In the genomic region with DNA sequence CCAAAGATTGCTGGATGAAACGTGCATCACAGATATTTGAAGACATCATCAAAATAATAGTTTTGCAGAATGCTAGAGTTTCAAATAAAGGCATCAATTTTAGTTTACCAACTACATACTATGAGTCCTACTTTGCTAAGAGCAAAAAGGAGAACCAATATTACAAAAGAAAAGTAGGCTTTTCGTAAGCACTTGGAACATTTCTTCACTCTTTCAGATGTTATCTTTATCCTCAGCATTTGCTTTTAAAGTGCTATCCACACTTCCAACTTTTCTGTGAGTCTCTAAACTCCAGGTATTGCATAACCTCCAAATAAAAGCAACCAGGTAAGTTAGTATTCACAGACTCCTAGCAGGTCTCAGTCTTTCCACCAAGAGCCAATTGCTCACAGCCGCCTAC, we compare ENCODE assay signal across 26 mouse cellular contexts. TPM values are rescaled to one million over a fixed set of nuclear protein-coding genes. Genes with fewer than 3 reads are reported as not detected.
DNase-seq lines count a peak whose midpoint lies in the region; ATAC-seq and TF ChIP-seq lines count a peak whose summit lies in the region.
"Had no signal": no experiment of that assay in that cellular context is flagged by ENCODE, and none has a peak within 500 bp of the region (broad histone marks: within the 10 kb centered on the region; RNA-seq: fewer than 3 reads in every experiment).

No protein-coding gene starts in this region.

- H3K79me2 ChIP-seq in liver, adult 2 months (ENCODE audit: control insufficient read depth, insufficient read depth, low read length), result no peaks in the 10 kb centered on the region

- ATAC-seq in liver, embryonic 12.5 days, result no peak
- peak; percentile 38; the same call in 1 of the 2 replicates for ATAC-seq in granulocyte monocyte progenitor cell, adult 5-6 weeks (replicated peaks; ENCODE audit: poor library complexity, severe bottlenecking)
- peak; percentile 41 for ATAC-seq in megakaryocyte progenitor cell, adult 5-6 weeks (replicated peaks; ENCODE audit: poor library complexity)
- ATAC-seq: activated CD4-positive, CD25-positive, alpha-beta regulatory T cell, adult 4 months; forebrain, embryonic 14.5 days; forebrain, embryonic 16.5 days; Patski had no signal

- intact Hi-C loops in gastrocnemius, postnatal 36 days (cut with DNase I), result no loop called here

- no peaks in the 10 kb centered on the region for H3K36me3 ChIP-seq in liver, adult 2 months (ENCODE audit: control insufficient read depth, insufficient read depth, low read length)
- no peaks in the 10 kb centered on the region for H3K36me3 ChIP-seq in liver, embryonic 12.5 days
- H3K36me3 ChIP-seq: embryonic facial prominence, embryonic 10.5 days; embryonic facial prominence, embryonic 12.5 days; forebrain, embryonic 10.5 days; forebrain, embryonic 12.5 days had no signal

- no peak overlapping the region for H3K4me2 ChIP-seq in liver, embryonic 12.5 days
- H3K4me2 ChIP-seq: embryonic facial prominence, embryonic 12.5 days; forebrain, embryonic 12.5 days had no signal

- no peaks in the 10 kb centered on the region for H3K9me3 ChIP-seq in liver, embryonic 12.5 days (replicated peaks)
- H3K9me3 ChIP-seq: embryonic facial prominence, embryonic 10.5 days; embryonic facial prominence, embryonic 12.5 days; forebrain, embryonic 10.5 days; forebrain, embryonic 12.5 days had no signal

- peaks cover 9% of the 10 kb centered on the region for H3K4me1 ChIP-seq in liver, adult 2 months (ENCODE audit: control insufficient read depth, insufficient read depth, low read length)
- no peaks in the 10 kb centered on the region for H3K4me1 ChIP-seq in liver, embryonic 12.5 days
- H3K4me1 ChIP-seq: embryonic facial prominence, embryonic 10.5 days; embryonic facial prominence, embryonic 12.5 days; forebrain, embryonic 10.5 days; forebrain, embryonic 12.5 days had no signal

- H3K27me3 ChIP-seq in liver, adult 2 months (ENCODE audit: control insufficient read depth, insufficient read depth, low read length), result no peaks in the 10 kb centered on the region
- H3K27me3 ChIP-seq in liver, embryonic 12.5 days (replicated peaks), result no peaks in the 10 kb centered on the region; the same call in 1 of the 2 replicates
- H3K27me3 ChIP-seq: embryonic facial prominence, embryonic 12.5 days; forebrain, embryonic 12.5 days had no signal

- TF ChIP-seq CTCF in liver, adult 2 months (IDR thresholded peaks at IDR 0.05; ENCODE audit: low read depth, low read length), result no peak

- H3K27ac ChIP-seq in liver, adult 2 months (replicated peaks; ENCODE audit: insufficient read depth, low read depth, low read length), result no peak overlapping the region
- H3K27ac ChIP-seq in liver, embryonic 12.5 days, result no peak overlapping the region
- H3K27ac ChIP-seq: embryonic facial prominence, embryonic 10.5 days; embryonic facial prominence, embryonic 12.5 days; forebrain, embryonic 10.5 days; forebrain, embryonic 12.5 days had no signal

- no peak overlapping the region for H3K4me3 ChIP-seq in liver, adult 2 months (ENCODE audit: insufficient read depth, low read depth, low read length)
- no peak overlapping the region for H3K4me3 ChIP-seq in liver, embryonic 12.5 days
- H3K4me3 ChIP-seq: embryonic facial prominence, embryonic 10.5 days; embryonic facial prominence, embryonic 12.5 days; forebrain, embryonic 10.5 days; forebrain, embryonic 12.5 days had no signal

- no peak for TF ChIP-seq POLR2A in liver, adult 2 months (IDR thresholded peaks at IDR 0.05; ENCODE audit: extremely low read depth, insufficient read depth, low read length)

- 86% methylated on average over 3 of the region's 3 CpGs for WGBS in liver, adult 2 months
- 60% methylated on average over 3 of the region's 3 CpGs for WGBS in liver, embryonic 12.5 days (ENCODE audit: insufficient replicate concordance)

- DNase-seq in liver, adult 2 months (ENCODE audit: extremely low read depth, low read depth, low spot score), result peak; percentile 5
- DNase-seq in fat pad, adult 2 months (ENCODE audit: extremely low read depth, low read depth, low spot score), result peak; percentile 74
- DNase-seq in gastrocnemius, postnatal 36 days, result no peak
- no peak for DNase-seq in lung, postnatal 14 days
- DNase-seq in MN1 (ENCODE audit: low spot score), result no peak
- DNase-seq: adrenal gland, adult 8-10 months; adrenal gland, postnatal 14 days; cerebellum, adult 11-12 months; cerebellum, adult 2 months; cerebellum, adult 9-10 months; cerebellum, postnatal 10 days; cerebellum, postnatal 25 days had no signal

- H3K9ac ChIP-seq in liver, adult 2 months (ENCODE audit: low read depth, low read length), result no peak overlapping the region
- no peak overlapping the region for H3K9ac ChIP-seq in liver, embryonic 12.5 days
- H3K9ac ChIP-seq: embryonic facial prominence, embryonic 12.5 days; forebrain, embryonic 12.5 days had no signal

RNA-seq across cellular contexts. Expression of a gene that starts 14.4 kb away (rescaled TPM):
- 0.09 TPM in 1 of 2 replicates, not detected in the other for total RNA-seq in liver, adult 2 months (2014; rRNA removed)
- polyA plus RNA-seq in liver, adult 2 months (2012; rRNA removed), result not detected in 2 replicates
- polyA plus RNA-seq in liver, embryonic 12.5 days (2016; fragmentation: Nextera tagmentation; extraction: Ambion mirVana), result 0.08 and 0.14 TPM in 2 replicates
- not detected in 2 replicates for total RNA-seq in granulocyte monocyte progenitor cell, adult 5-6 weeks (2014; fragmentation: Nextera tagmentation)
- not detected in 2 replicates for total RNA-seq in granulocyte monocyte progenitor cell, adult 5-6 weeks (2017)
- total RNA-seq in megakaryocyte progenitor cell, adult 5-6 weeks (2015), result not detected in 2 replicates
- not detected in 2 replicates for total RNA-seq in megakaryocyte progenitor cell, adult 5-6 weeks (2017)
- not detected for total RNA-seq in gastrocnemius, postnatal 36 days (2021)
- total RNA-seq: adrenal gland, adult 18-20 months; adrenal gland, adult 8-10 months; adrenal gland, postnatal 14 days had no signal
- polyA plus RNA-seq: activated CD4-positive, CD25-positive, alpha-beta regulatory T cell, adult 4 months; C2C12; Patski had no signal

RNA-seq across cellular contexts. Expression of a gene that starts 31.1 kb away (rescaled TPM):
- total RNA-seq in liver, adult 2 months (2014; rRNA removed), result 4.6 and 7.7 TPM in 2 replicates
- polyA plus RNA-seq in liver, adult 2 months (2012; rRNA removed), result 9.0 and 14.4 TPM in 2 replicates
- polyA plus RNA-seq in liver, embryonic 12.5 days (2016; fragmentation: Nextera tagmentation; extraction: Ambion mirVana), result 30.2 and 33.1 TPM in 2 replicates
- 0.92 TPM in 1 of 2 replicates, not detected in the other for total RNA-seq in granulocyte monocyte progenitor cell, adult 5-6 weeks (2014; fragmentation: Nextera tagmentation)
- total RNA-seq in granulocyte monocyte progenitor cell, adult 5-6 weeks (2017), result 3.8 TPM in 1 of 2 replicates, not detected in the other
- 5.2 and 11.2 TPM in 2 replicates for total RNA-seq in megakaryocyte progenitor cell, adult 5-6 weeks (2015)
- 2.0 and 5.2 TPM in 2 replicates for total RNA-seq in megakaryocyte progenitor cell, adult 5-6 weeks (2017)
- not detected for total RNA-seq in gastrocnemius, postnatal 36 days (2021)
- total RNA-seq: MEL had no signal
- polyA plus RNA-seq: C2C12 had no signal

Comparison
In these comparisons a context has a peak if more than half of its experiments do, and no peak if none do; other contexts are left out.
1. DNase-seq: peak in liver, adult 2 months (single experiment) and fat pad, adult 2 months (single experiment); none in gastrocnemius, postnatal 36 days (0 of 2), lung, postnatal 14 days (single experiment) and MN1 (single experiment).